Mouse (Mus musculus): ENCODE measurements around the gene Cfap58. TPM values are rescaled to one million over a fixed set of nuclear protein-coding genes. Genes with fewer than 3 reads are reported as not detected.

The Cfap58 gene
- polyA plus RNA-seq, 1 experiment from 2014 or later, result 0.04 TPM

- H3K27ac ChIP-seq (ENCODE audit: low read depth, low read length), result no peak overlapping the region
- no peak overlapping the region for H3K9ac ChIP-seq (ENCODE audit: low read depth, low read length)
- peak overlapping the region; percentile 70 for H3K4me2 ChIP-seq
- 0 out of 2 replicates have a peak, but pooled peaks cover 3% of the 10 kb centered on the region for H3K4me1 ChIP-seq (replicated peaks; ENCODE audit: control insufficient read depth, insufficient read depth, low read length)
- peaks cover 15% of the 10 kb centered on the region for H3K27me3 ChIP-seq (replicated peaks; ENCODE audit: control insufficient read depth, insufficient read depth, low read length)
- no peak for ATAC-seq (replicated peaks; ENCODE audit: low FRiP score)
- 58% methylated on average over 9 of the region's 9 CpGs for WGBS
- H3K9me3 ChIP-seq (ENCODE audit: control insufficient read depth, low read length), result no peaks in the 10 kb centered on the region
- no peak overlapping the region for H3K4me3 ChIP-seq (ENCODE audit: low read depth, low read length)
- DNase-seq (ENCODE audit: low spot score), result no peak
- no peaks in the 10 kb centered on the region for H3K36me3 ChIP-seq (ENCODE audit: control insufficient read depth, insufficient read depth, low read length)
These were observed 537 bp upstream of the Cfap58 start for GRCm38 (mm10) chr19:47936938-47937337.

GRCm38 (mm10) chr19:47939361-47939760 is 1.9 kb downstream of the Cfap58 start:
- DNase-seq (ENCODE audit: low spot score), result no peak
- H3K4me2 ChIP-seq, result no peak overlapping the region
- ATAC-seq (replicated peaks; ENCODE audit: low FRiP score), result no peak
- peaks cover 15% of the 10 kb centered on the region for H3K27me3 ChIP-seq (replicated peaks; ENCODE audit: control insufficient read depth, insufficient read depth, low read length)
- no peak overlapping the region for H3K27ac ChIP-seq (ENCODE audit: low read depth, low read length)
- no peaks in the 10 kb centered on the region for H3K36me3 ChIP-seq (ENCODE audit: control insufficient read depth, insufficient read depth, low read length)
- 81% methylated on average over 6 of the region's 6 CpGs for WGBS
- no peak overlapping the region for H3K4me3 ChIP-seq (ENCODE audit: low read depth, low read length)
- H3K9me3 ChIP-seq (ENCODE audit: control insufficient read depth, low read length), result no peaks in the 10 kb centered on the region
- H3K9ac ChIP-seq (ENCODE audit: low read depth, low read length), result no peak overlapping the region
- H3K4me1 ChIP-seq (replicated peaks; ENCODE audit: control insufficient read depth, insufficient read depth, low read length), result 0 out of 2 replicates have a peak, but pooled peaks cover 3% of the 10 kb centered on the region

- Histone ChIP-seq H3K4me2 (no peak overlapping the region), H3K4me3 (ENCODE audit: low read depth, low read length) (no peak overlapping the region), H3K27ac (ENCODE audit: low read depth, low read length) (no peak overlapping the region), H3K9ac (ENCODE audit: low read depth, low read length) (no peak overlapping the region), H3K36me3 (ENCODE audit: control insufficient read depth, insufficient read depth, low read length) (no peaks in the 10 kb centered on the region), H3K9me3 (ENCODE audit: control insufficient read depth, low read length) (no peaks in the 10 kb centered on the region), H3K27me3 (replicated peaks; ENCODE audit: control insufficient read depth, insufficient read depth, low read length) (no peaks in the 10 kb centered on the region), H3K4me1 (replicated peaks; ENCODE audit: control insufficient read depth, insufficient read depth, low read length) (no peaks in the 10 kb centered on the region)
- ATAC-seq (replicated peaks; ENCODE audit: low FRiP score) (no peak), DNase-seq (ENCODE audit: low spot score) (no peak)
- 60% methylated on average over 23 of the region's 23 CpGs for WGBS
These were observed 9.5 kb downstream of the Cfap58 start for GRCm38 (mm10) chr19:47946821-47947465.

- Histone ChIP-seq H3K4me2 (no peak overlapping the region), H3K4me1 (replicated peaks; ENCODE audit: control insufficient read depth, insufficient read depth, low read length) (no peaks in the 10 kb centered on the region), H3K27me3 (replicated peaks; ENCODE audit: control insufficient read depth, insufficient read depth, low read length) (no peaks in the 10 kb centered on the region), H3K36me3 (ENCODE audit: control insufficient read depth, insufficient read depth, low read length) (no peaks in the 10 kb centered on the region), H3K9me3 (ENCODE audit: control insufficient read depth, low read length) (no peaks in the 10 kb centered on the region), H3K27ac (ENCODE audit: low read depth, low read length) (no peak overlapping the region), H3K9ac (ENCODE audit: low read depth, low read length) (no peak overlapping the region), H3K4me3 (ENCODE audit: low read depth, low read length) (no peak overlapping the region)
- ATAC-seq (replicated peaks; ENCODE audit: low FRiP score) (no peak), DNase-seq (ENCODE audit: low spot score) (no peak)
- 83% methylated on average over 7 of the region's 7 CpGs for WGBS
These were observed 13.5 kb downstream of the Cfap58 start for GRCm38 (mm10) chr19:47950946-47951345.

GRCm38 (mm10) chr19:47953169-47953568 is 15.7 kb downstream of the Cfap58 start:
- no peaks in the 10 kb centered on the region for H3K27me3 ChIP-seq (replicated peaks; ENCODE audit: control insufficient read depth, insufficient read depth, low read length)
- no peak for DNase-seq (ENCODE audit: low spot score)
- H3K4me3 ChIP-seq (ENCODE audit: low read depth, low read length), result no peak overlapping the region
- no peaks in the 10 kb centered on the region for H3K36me3 ChIP-seq (ENCODE audit: control insufficient read depth, insufficient read depth, low read length)
- H3K27ac ChIP-seq (ENCODE audit: low read depth, low read length), result no peak overlapping the region
- H3K9ac ChIP-seq (ENCODE audit: low read depth, low read length), result no peak overlapping the region
- 79% methylated on average over 9 of the region's 9 CpGs for WGBS
- no peak overlapping the region for H3K4me2 ChIP-seq
- no peaks in the 10 kb centered on the region for H3K9me3 ChIP-seq (ENCODE audit: control insufficient read depth, low read length)
- no peak for ATAC-seq (replicated peaks; ENCODE audit: low FRiP score)
- H3K4me1 ChIP-seq (replicated peaks; ENCODE audit: control insufficient read depth, insufficient read depth, low read length), result no peaks in the 10 kb centered on the region

- no peak overlapping the region for H3K4me2 ChIP-seq
- H3K27me3 ChIP-seq (replicated peaks; ENCODE audit: control insufficient read depth, insufficient read depth, low read length), result no peaks in the 10 kb centered on the region
- H3K9me3 ChIP-seq (ENCODE audit: control insufficient read depth, low read length), result no peaks in the 10 kb centered on the region
- H3K9ac ChIP-seq (ENCODE audit: low read depth, low read length), result no peak overlapping the region
- ATAC-seq (replicated peaks; ENCODE audit: low FRiP score), result no peak
- no peaks in the 10 kb centered on the region for H3K36me3 ChIP-seq (ENCODE audit: control insufficient read depth, insufficient read depth, low read length)
- H3K4me3 ChIP-seq (ENCODE audit: low read depth, low read length), result no peak overlapping the region
- no peaks in the 10 kb centered on the region for H3K4me1 ChIP-seq (replicated peaks; ENCODE audit: control insufficient read depth, insufficient read depth, low read length)
- no peak overlapping the region for H3K27ac ChIP-seq (ENCODE audit: low read depth, low read length)
- WGBS, result 70% methylated on average over 13 of the region's 13 CpGs
- DNase-seq (ENCODE audit: low spot score), result no peak
These were observed 20.7 kb downstream of the Cfap58 start for GRCm38 (mm10) chr19:47958181-47958580.

GRCm38 (mm10) chr19:47968993-47969659 is 31.7 kb downstream of the Cfap58 start:
- DNase-seq (ENCODE audit: low spot score), result no peak
- Histone ChIP-seq H3K9me3 (ENCODE audit: control insufficient read depth, low read length) (no peaks in the 10 kb centered on the region), H3K4me2 (no peak overlapping the region), H3K9ac (ENCODE audit: low read depth, low read length) (no peak overlapping the region), H3K27ac (ENCODE audit: low read depth, low read length) (no peak overlapping the region), H3K4me3 (ENCODE audit: low read depth, low read length) (no peak overlapping the region), H3K4me1 (replicated peaks; ENCODE audit: control insufficient read depth, insufficient read depth, low read length) (no peaks in the 10 kb centered on the region), H3K36me3 (ENCODE audit: control insufficient read depth, insufficient read depth, low read length) (no peaks in the 10 kb centered on the region), H3K27me3 (replicated peaks; ENCODE audit: control insufficient read depth, insufficient read depth, low read length) (no peaks in the 10 kb centered on the region)
- ATAC-seq (replicated peaks; ENCODE audit: low FRiP score), result no peak
- 66% methylated on average over 17 of the region's 17 CpGs for WGBS

GRCm38 (mm10) chr19:47971066-47971465 is 33.6 kb downstream of the Cfap58 start:
- no peak overlapping the region for H3K27ac ChIP-seq (ENCODE audit: low read depth, low read length)
- H3K36me3 ChIP-seq (ENCODE audit: control insufficient read depth, insufficient read depth, low read length), result no peaks in the 10 kb centered on the region
- H3K4me2 ChIP-seq, result no peak overlapping the region
- H3K9me3 ChIP-seq (ENCODE audit: control insufficient read depth, low read length), result no peaks in the 10 kb centered on the region
- H3K4me3 ChIP-seq (ENCODE audit: low read depth, low read length), result no peak overlapping the region
- DNase-seq (ENCODE audit: low spot score) (no peak), ATAC-seq (replicated peaks; ENCODE audit: low FRiP score) (no peak)
- H3K4me1 ChIP-seq (replicated peaks; ENCODE audit: control insufficient read depth, insufficient read depth, low read length), result no peaks in the 10 kb centered on the region
- no peaks in the 10 kb centered on the region for H3K27me3 ChIP-seq (replicated peaks; ENCODE audit: control insufficient read depth, insufficient read depth, low read length)
- no peak overlapping the region for H3K9ac ChIP-seq (ENCODE audit: low read depth, low read length)
- 81% methylated on average over 8 of the region's 8 CpGs for WGBS
